Mouse (Mus musculus) testis, adult 2 months (tissue): ENCODE measurements around the gene Fbxo10.

ENCODE experiments used
- CTCF ChIP-seq: fragments of 200-500 bp; IDR thresholded peaks from 2 replicates; pipeline ENCODE4 v1.5.1; 2012; ENCODE audit warnings: low read depth, mild to moderate bottlenecking, inconsistent platforms, low read length, moderate library complexity; ENCODE audit not compliant: control insufficient read depth, insufficient read depth, insufficient replicate concordance
- POLR2A ChIP-seq: fragments of 200-500 bp; IDR thresholded peaks from 2 replicates; pipeline ENCODE4 v1.6.1; 2012; ENCODE audit warnings: low read depth, mild to moderate bottlenecking, inconsistent platforms, low read length, moderate library complexity; ENCODE audit not compliant: control insufficient read depth

- TF ChIP-seq CTCF (no peak), POLR2A (no peak)
Measured at GRCm38 (mm10) chr4:45047956-45048355, 36.4 kb downstream of the Fbxo10 start.
